Mouse (Mus musculus): ENCODE measurements around the gene Zic1.

Gene Zic1

GRCm38 (mm10) chr9:91366999-91367811, 1.6 kb upstream of the Zic1 start:
- DNase-seq (ENCODE audit: low read depth): no peak

- DNase-seq (ENCODE audit: low read depth): no peak
Observed at GRCm38 (mm10) chr9:91366226-91366998, 802 bp upstream of the Zic1 start.

- no peak for DNase-seq (ENCODE audit: low read depth)
Observed at GRCm38 (mm10) chr9:91364971-91365501, 574 bp downstream of the Zic1 start.

GRCm38 (mm10) chr9:91364127-91364970, 1.3 kb downstream of the Zic1 start:
- no peak for DNase-seq (ENCODE audit: low read depth)

- no peak for DNase-seq (ENCODE audit: low read depth)
Observed at GRCm38 (mm10) chr9:91363814-91364126, 1.8 kb downstream of the Zic1 start.

GRCm38 (mm10) chr9:91363011-91363730, 2.4 kb downstream of the Zic1 start:
- DNase-seq (ENCODE audit: low read depth): no peak

- no peak for DNase-seq (ENCODE audit: low read depth)
Observed at GRCm38 (mm10) chr9:91361856-91362601, 3.6 kb downstream of the Zic1 start, which contains the start of gene Zic4. Gene Zic4 (plus strand): TSS chr9:91362413.

GRCm38 (mm10) chr9:91361033-91361855, 4.4 kb downstream of the Zic1 start:
- DNase-seq (ENCODE audit: low read depth): no peak

GRCm38 (mm10) chr9:91360151-91361032, 5.2 kb downstream of the Zic1 start:
- DNase-seq (ENCODE audit: low read depth): no peak

- no peak for DNase-seq (ENCODE audit: low read depth)
Observed at GRCm38 (mm10) chr9:91358851-91359687, 6.5 kb downstream of the Zic1 start.

- DNase-seq (ENCODE audit: low read depth): no peak
Observed at GRCm38 (mm10) chr9:91357321-91357720, 8.3 kb downstream of the Zic1 start.

- no peak for DNase-seq (ENCODE audit: low read depth)
Observed at GRCm38 (mm10) chr9:91356353-91356740, 9.3 kb downstream of the Zic1 start.

- no peak for DNase-seq (ENCODE audit: low read depth)
Observed at GRCm38 (mm10) chr9:91355629-91356352, 9.8 kb downstream of the Zic1 start.

- no peak for DNase-seq (ENCODE audit: low read depth)
Observed at GRCm38 (mm10) chr9:91355270-91355589, 10.4 kb downstream of the Zic1 start.

GRCm38 (mm10) chr9:91354434-91355269, 11.0 kb downstream of the Zic1 start:
- no peak for DNase-seq (ENCODE audit: low read depth)

All from NIH3T3 (cell line).